Mouse (Mus musculus) G1E (cell line): ENCODE measurements around the gene Zfp846.

Experiments used
- CTCF ChIP-seq: IDR thresholded peaks from 2 replicates; pipeline ENCODE4 v1.5.1; 2012; ENCODE audit warnings: low read depth, low read length, inconsistent platforms, mixed read lengths
- GATA1 ChIP-seq: IDR thresholded peaks from 2 replicates; pipeline ENCODE4 v1.6.1; 2012; ENCODE audit warnings: borderline replicate concordance, low read length, inconsistent platforms, mixed read lengths
- TAL1 ChIP-seq: conservative IDR thresholded peaks from 2 replicates; pipeline ENCODE4 v1.6.1; 2012; ENCODE audit warnings: low read depth, low read length, inconsistent platforms, mixed read lengths

- no peak for TF ChIP-seq TAL1
- TF ChIP-seq CTCF = no peak
- no peak for TF ChIP-seq GATA1
Observed at GRCm38 (mm10) chr9:20642896-20643466, 61.9 kb downstream of the Zfp846 start.
